Mouse (Mus musculus) stomach, postnatal 0 days (tissue): ENCODE measurements at regions not wholly inside any gene's neighbourhood (a gene's known extent, or its start where the extent isn't known, plus 50 kb on each side); places are given as distances from the start of the nearest gene placed in this dataset.

Experiments
- ATAC-seq: fragments of 200-750 bp; cut with Nextera tagmentation; 2 replicates; pipeline ENCODE4 v1.8.0; 2017; ENCODE audit not compliant: low FRiP score, low TSS enrichment
- DNase-seq: peaks from one replicate; pipeline ENCODE4 v3.0.0-alpha.2; 2016; ENCODE audit warnings: low spot score
- H3K27ac ChIP-seq: fragments of 300-500 bp; sonication (generic); replicated peaks from 2 replicates; pipeline ENCODE4 v1.5.1; 2014; ENCODE audit warnings: mild to moderate bottlenecking, control low read depth
- H3K27me3 ChIP-seq: fragments of 300-500 bp; sonication (generic); 2 replicates; pipeline ENCODE4 v1.6.1; 2014; ENCODE audit warnings: low read length; ENCODE audit not compliant: control insufficient read depth, insufficient read depth
- H3K36me3 ChIP-seq: fragments of 300-500 bp; sonication (generic); 2 replicates; pipeline ENCODE4 v1.6.1; 2014; ENCODE audit warnings: low read length, mixed read lengths; ENCODE audit not compliant: control insufficient read depth, insufficient read depth
- H3K4me1 ChIP-seq: fragments of 300-500 bp; sonication (generic); replicated peaks from 2 replicates; pipeline ENCODE4 v1.6.1; 2014; ENCODE audit warnings: antibody characterized with exemption; ENCODE audit not compliant: control insufficient read depth, insufficient read depth
- H3K4me2 ChIP-seq: fragments of 300-500 bp; sonication (generic); replicated peaks from 2 replicates; pipeline ENCODE4 v1.6.1; 2014; ENCODE audit warnings: low read depth, mild to moderate bottlenecking, control low read depth, moderate library complexity
- H3K4me3 ChIP-seq: fragments of 300-500 bp; sonication (generic); 2 replicates; pipeline ENCODE4 v1.5.1; 2014; ENCODE audit warnings: low read depth, low read length, control low read depth
- H3K9ac ChIP-seq: fragments of 300-500 bp; sonication (generic); 2 replicates; pipeline ENCODE4 v1.6.1; 2014; ENCODE audit warnings: mild to moderate bottlenecking, low read length, control low read depth, mixed read lengths
- H3K9me3 ChIP-seq: fragments of 300-500 bp; sonication (generic); 2 replicates; pipeline ENCODE4 v1.6.1; 2016; ENCODE audit warnings: low read length; ENCODE audit not compliant: control insufficient read depth
- CTCF ChIP-seq: IDR thresholded peaks from 2 replicates; pipeline ENCODE4 v1.5.1; 2016; ENCODE audit warnings: antibody characterized with exemption, low read depth, mild to moderate bottlenecking, moderate library complexity
- EP300 ChIP-seq: optimal IDR thresholded peaks from 2 replicates; pipeline ENCODE3; 2016; ENCODE audit warnings: antibody characterized with exemption
- WGBS: fragments of 180-500 bp; shearing (Covaris S2); extraction: QIAGEN DNeasy Blood & Tissue Kit; methylation state at CpG from one replicate; pipeline ENCODE4 v1.1.7; 2014; 5-methylcytosine and 5-hydroxymethylcytosine counted together

DNA sequence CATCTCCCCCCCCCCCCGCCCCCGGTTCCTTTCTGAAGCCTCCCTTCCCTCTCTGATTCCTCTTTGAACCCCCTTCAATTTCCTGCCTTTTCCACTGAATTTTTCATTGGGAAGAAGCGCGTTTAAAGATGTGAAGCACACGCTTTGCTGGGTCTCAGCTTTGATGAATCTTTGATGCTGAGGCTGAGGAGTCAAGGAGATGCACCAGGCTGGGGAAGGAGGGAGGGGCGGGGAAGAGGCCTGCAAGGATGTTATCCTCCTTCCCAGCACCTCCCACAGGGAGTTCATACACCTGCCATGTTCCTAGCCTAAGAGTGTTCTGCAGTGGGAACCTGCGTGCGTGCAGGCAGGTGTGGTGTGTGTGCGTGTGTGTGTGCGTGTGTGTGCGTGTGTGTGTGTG lies 205.9 kb downstream of the Uaca start:
- no peak overlapping the region for H3K4me2 ChIP-seq
- 86% methylated on average over 11 of the region's 11 CpGs for WGBS
- no peak for TF ChIP-seq EP300
- TF ChIP-seq CTCF: no peak

DNA sequence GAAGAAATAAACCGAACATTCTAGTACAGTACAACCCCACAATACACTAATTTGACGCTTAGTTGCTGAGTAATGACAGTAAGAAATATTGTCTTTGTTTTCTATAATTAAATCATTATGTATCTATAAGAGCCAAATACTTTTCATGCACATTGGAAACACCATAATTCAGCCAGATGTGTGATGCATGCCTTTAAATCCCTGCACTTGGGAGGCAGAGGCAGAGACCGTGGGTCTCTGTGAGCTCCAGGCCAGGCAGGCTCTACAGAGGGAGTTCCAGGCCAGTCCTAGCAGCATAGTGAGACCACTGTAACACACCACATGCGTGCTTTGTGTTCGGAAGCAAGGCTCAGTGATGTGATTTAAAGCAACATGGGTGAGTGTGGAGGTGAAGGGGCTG lies 208.2 kb downstream of the Uaca start:
- H3K4me2 ChIP-seq: no peak overlapping the region
- ATAC-seq (no peak), DNase-seq (no peak)
- H3K4me1 ChIP-seq: no peaks in the 10 kb centered on the region
- no peak overlapping the region for H3K27ac ChIP-seq
- H3K9ac ChIP-seq: no peak overlapping the region
- H3K4me3 ChIP-seq: no peak overlapping the region
- TF ChIP-seq EP300: no peak
- TF ChIP-seq CTCF: no peak
- no peaks in the 10 kb centered on the region for H3K27me3 ChIP-seq
- H3K36me3 ChIP-seq: no peaks in the 10 kb centered on the region
- WGBS: 79% methylated on average over 5 of the region's 5 CpGs
- no peaks in the 10 kb centered on the region for H3K9me3 ChIP-seq

More for the DNA sequence above, 205.9 kb downstream of the Uaca start:
- no peak overlapping the region for H3K9ac ChIP-seq
- ATAC-seq (no peak), DNase-seq (no peak)
- H3K36me3 ChIP-seq: no peaks in the 10 kb centered on the region
- no peaks in the 10 kb centered on the region for H3K27me3 ChIP-seq
- no peaks in the 10 kb centered on the region for H3K9me3 ChIP-seq
- no peaks in the 10 kb centered on the region for H3K4me1 ChIP-seq
- H3K4me3 ChIP-seq: no peak overlapping the region
- no peak overlapping the region for H3K27ac ChIP-seq

DNA sequence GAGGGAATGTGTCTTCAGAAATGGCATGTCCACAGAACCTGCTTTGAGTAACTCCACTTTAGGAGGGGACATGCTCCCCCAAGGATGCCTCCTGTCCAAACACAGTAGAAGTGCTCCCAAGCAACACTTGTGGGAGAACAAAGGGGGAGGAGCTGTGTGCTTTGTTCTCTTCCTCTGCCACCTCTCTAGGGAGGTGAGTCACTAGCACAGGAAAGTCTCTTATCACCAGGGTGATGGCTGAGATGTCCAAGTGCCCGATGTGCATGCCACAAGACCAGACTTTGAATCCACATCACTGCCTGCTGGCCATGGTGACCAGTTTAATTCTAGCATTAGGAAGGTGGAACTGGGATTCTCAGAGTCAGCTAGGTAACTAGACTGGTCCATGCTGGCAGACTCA lies 214.1 kb downstream of the Uaca start:
- Histone ChIP-seq H3K9me3 (no peaks in the 10 kb centered on the region), H3K4me1 (peaks cover 2% of the 10 kb centered on the region; the same call in 1 of the 2 replicates), H3K4me3 (no peak overlapping the region), H3K4me2 (no peak overlapping the region), H3K27ac (no peak overlapping the region), H3K9ac (no peak overlapping the region), H3K36me3 (no peaks in the 10 kb centered on the region), H3K27me3 (no peaks in the 10 kb centered on the region)
- TF ChIP-seq CTCF (no peak), EP300 (no peak)
- DNase-seq (no peak), ATAC-seq (no peak)
- WGBS: 38% methylated on average over 1 of the region's 1 CpGs

DNA sequence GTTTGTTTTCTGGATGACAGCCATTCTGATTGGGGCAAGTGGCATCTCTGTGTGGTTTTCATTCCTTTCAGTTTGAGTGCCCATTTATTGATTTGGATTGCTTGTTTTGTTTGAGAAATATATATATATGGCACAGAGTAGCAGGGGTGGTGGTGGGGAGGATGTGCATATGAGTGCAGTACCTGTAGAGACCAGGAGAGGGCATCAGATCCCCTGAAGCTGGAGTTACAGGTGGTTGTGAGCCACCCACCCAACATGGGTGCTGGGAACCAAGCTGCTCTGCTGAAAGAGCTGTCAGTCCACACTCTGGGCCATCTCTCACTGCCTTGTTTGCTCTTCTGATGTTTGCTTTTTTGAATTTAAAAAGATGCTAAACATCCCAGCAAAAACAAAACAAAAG lies 216.7 kb downstream of the Uaca start:
- no peaks in the 10 kb centered on the region for H3K9me3 ChIP-seq
- no peak for DNase-seq
- TF ChIP-seq EP300 (no peak), CTCF (peak; percentile 47; the same call in 1 of the 2 replicates)

DNA sequence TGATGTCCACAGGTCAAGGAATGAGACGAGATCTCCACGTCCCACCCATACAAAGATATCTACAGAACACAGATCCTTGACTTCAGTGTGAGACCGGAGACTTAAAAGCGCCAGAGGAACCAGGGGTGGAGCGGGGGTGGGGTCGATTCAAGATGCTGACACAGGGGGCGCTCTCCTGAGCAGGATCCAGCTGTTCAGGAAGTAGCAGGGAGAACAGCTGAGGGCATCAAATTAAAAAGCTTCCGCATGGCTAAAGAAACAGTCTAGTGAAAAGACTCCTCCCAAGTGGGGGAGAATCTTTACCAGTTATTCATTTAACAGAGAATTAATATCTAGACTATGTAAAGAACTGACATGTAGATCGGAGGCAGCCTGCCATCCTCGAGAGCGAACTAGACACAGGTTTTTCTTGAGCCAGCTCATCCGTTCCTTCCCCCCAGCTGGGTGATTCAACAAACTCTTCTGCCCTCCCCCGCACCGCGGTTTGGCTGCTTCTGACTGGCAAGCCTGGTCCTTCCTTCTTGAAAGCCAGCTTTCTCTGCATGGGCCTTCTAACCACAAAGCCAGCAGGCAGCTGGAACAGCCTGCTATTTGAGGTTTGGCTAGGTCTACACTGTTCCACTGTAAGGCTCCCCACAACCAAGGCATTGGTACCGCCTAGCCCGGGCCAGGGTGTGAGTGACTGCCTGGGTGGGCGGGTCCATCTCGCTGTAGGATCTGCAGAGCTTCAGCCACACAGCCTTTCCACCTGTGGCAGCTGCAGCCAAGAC lies 218.6 kb downstream of the Uaca start:
- TF ChIP-seq CTCF: peak; percentile 46
- no peak for TF ChIP-seq EP300
- Histone ChIP-seq H3K4me3 (no peak overlapping the region), H3K9me3 (no peaks in the 10 kb centered on the region), H3K27me3 (no peaks in the 10 kb centered on the region), H3K36me3 (no peaks in the 10 kb centered on the region), H3K4me1 (peaks cover 2% of the 10 kb centered on the region; the same call in 1 of the 2 replicates), H3K4me2 (no peak overlapping the region), H3K9ac (no peak overlapping the region), H3K27ac (no peak overlapping the region; the same call in 1 of the 2 replicates)
- DNase-seq (no peak), ATAC-seq (peak; percentile 48; the same call in 1 of the 2 replicates)
- WGBS: 56% methylated on average over 19 of the region's 19 CpGs

More for the DNA sequence above, 216.7 kb downstream of the Uaca start:
- Histone ChIP-seq H3K4me2 (no peak overlapping the region), H3K27ac (no peak overlapping the region), H3K4me1 (peaks cover 2% of the 10 kb centered on the region; the same call in 1 of the 2 replicates), H3K4me3 (no peak overlapping the region), H3K27me3 (no peaks in the 10 kb centered on the region), H3K36me3 (no peaks in the 10 kb centered on the region), H3K9ac (no peak overlapping the region)
- no peak for ATAC-seq

DNA sequence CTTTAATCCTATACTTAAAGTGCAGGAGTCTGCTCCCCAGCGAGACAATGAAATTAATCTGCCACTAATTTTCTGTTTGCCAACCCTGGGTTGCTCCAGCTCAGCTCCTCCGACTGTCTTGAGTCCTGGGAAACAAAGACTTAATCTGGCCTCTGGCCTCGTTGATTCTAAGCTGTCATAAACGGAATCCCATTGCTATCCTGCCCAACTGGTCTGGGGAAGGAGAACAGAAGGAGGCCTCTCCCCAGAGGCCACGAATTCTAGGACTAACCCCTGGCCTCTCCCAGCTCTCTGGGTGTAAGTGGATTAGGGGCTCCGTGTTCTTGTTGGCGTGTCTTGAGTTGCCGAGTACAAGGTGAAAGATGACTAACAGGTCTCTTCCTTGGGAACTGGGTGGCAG lies 219.8 kb downstream of the Uaca start:
- WGBS: 60% methylated on average over 8 of the region's 8 CpGs
- Histone ChIP-seq H3K4me3 (no peak overlapping the region), H3K4me1 (peaks cover 2% of the 10 kb centered on the region; the same call in 1 of the 2 replicates), H3K9ac (no peak overlapping the region), H3K36me3 (no peaks in the 10 kb centered on the region), H3K9me3 (no peaks in the 10 kb centered on the region), H3K27ac (peak overlapping the region; percentile 50; the same call in 1 of the 2 replicates), H3K27me3 (no peaks in the 10 kb centered on the region), H3K4me2 (no peak overlapping the region)
- peak; percentile 29; the same call in 1 of the 2 replicates for ATAC-seq
- TF ChIP-seq CTCF (no peak), EP300 (peak; percentile 68)
- DNase-seq: no peak
